Mouse (Mus musculus): ENCODE measurements around the gene Sorcs3. TPM values are rescaled to one million over a fixed set of nuclear protein-coding genes. Genes with fewer than 3 reads are reported as not detected.

The Sorcs3 gene
- polyA plus RNA-seq, 1 experiment from 2014 or later = 0.07 TPM

- WGBS (ENCODE audit: insufficient replicate concordance) = 17% methylated on average over 1 of the region's 1 CpGs
- no peak overlapping the region for H3K9ac ChIP-seq
These were observed 125.8 kb downstream of the Sorcs3 start for GRCm38 (mm10) chr19:48331640-48332039.

DNA sequence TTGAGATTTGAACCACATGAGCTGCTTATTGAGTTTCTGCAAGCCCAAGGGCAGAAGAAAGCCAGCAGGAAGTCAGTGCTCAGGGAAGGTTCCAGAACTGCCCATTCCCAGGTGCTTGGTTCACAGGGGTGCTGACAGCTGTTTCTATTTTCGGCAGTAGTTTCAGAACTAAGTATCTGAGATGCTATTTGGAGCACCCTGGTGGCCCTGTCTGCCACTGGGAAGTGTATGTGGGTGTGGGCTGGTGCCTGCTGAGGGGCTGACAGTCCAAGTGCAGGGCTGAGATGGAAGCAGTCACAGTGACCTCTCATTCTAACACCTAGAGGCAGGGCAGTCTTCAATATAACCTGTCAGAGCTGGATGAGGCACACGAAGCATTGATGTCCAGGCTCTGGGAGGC lies 127.3 kb downstream of the Sorcs3 start:
- Histone ChIP-seq H3K27me3 (no peaks in the 10 kb centered on the region), H3K4me3 (replicated peaks) (no peak overlapping the region), H3K9me3 (replicated peaks) (no peaks in the 10 kb centered on the region), H3K4me2 (no peak overlapping the region), H3K27ac (replicated peaks) (no peak overlapping the region), H3K4me1 (replicated peaks) (no peaks in the 10 kb centered on the region), H3K36me3 (replicated peaks) (no peaks in the 10 kb centered on the region), H3K9ac (no peak overlapping the region)
- WGBS (ENCODE audit: insufficient replicate concordance) = 50% methylated on average over 2 of the region's 2 CpGs
- no peak for ATAC-seq (ENCODE audit: insufficient read depth)

More at GRCm38 (mm10) chr19:48331640-48332039, 125.8 kb downstream of the Sorcs3 start:
- Histone ChIP-seq H3K4me3 (replicated peaks) (no peak overlapping the region), H3K27ac (replicated peaks) (no peak overlapping the region), H3K36me3 (replicated peaks) (no peaks in the 10 kb centered on the region), H3K4me1 (replicated peaks) (no peaks in the 10 kb centered on the region), H3K27me3 (no peaks in the 10 kb centered on the region), H3K9me3 (replicated peaks) (no peaks in the 10 kb centered on the region), H3K4me2 (no peak overlapping the region)
- ATAC-seq (ENCODE audit: insufficient read depth) = no peak

DNA sequence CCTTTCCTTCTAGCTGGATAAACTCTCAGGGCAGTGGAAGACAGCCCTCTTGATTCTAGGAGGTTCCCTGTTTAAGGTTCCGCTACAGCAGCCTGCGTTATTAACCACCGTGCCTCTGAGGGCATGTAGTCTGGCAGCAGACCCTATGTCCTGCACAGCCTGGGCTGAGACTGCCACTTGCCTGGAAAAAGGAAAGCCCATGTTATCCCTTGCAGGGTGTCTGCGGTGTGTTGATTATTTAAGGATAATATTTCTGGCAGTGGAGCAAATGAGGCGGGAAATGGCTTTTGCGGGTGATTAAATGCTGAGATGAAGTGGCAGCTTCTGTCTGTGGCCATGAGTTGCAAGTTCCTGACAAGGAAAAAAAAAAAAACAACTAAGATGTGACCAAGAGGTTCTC lies 131.6 kb downstream of the Sorcs3 start:
- WGBS (ENCODE audit: insufficient replicate concordance) = 80% methylated on average over 6 of the region's 6 CpGs
- Histone ChIP-seq H3K4me2 (no peak overlapping the region), H3K27ac (replicated peaks) (no peak overlapping the region)

GRCm38 (mm10) chr19:48338098-48338497 lies 132.3 kb downstream of the Sorcs3 start:
- Histone ChIP-seq H3K9me3 (replicated peaks) (no peaks in the 10 kb centered on the region), H3K4me3 (replicated peaks) (no peak overlapping the region), H3K27me3 (no peaks in the 10 kb centered on the region), H3K4me1 (replicated peaks) (no peaks in the 10 kb centered on the region), H3K9ac (no peak overlapping the region), H3K27ac (replicated peaks) (no peak overlapping the region), H3K36me3 (replicated peaks) (no peaks in the 10 kb centered on the region), H3K4me2 (no peak overlapping the region)
- no peak for ATAC-seq (ENCODE audit: insufficient read depth)
- WGBS (ENCODE audit: insufficient replicate concordance) = 60% methylated on average over 5 of the region's 5 CpGs

More for the DNA sequence above, 131.6 kb downstream of the Sorcs3 start:
- H3K9ac ChIP-seq = no peak overlapping the region
- H3K27me3 ChIP-seq = no peaks in the 10 kb centered on the region
- no peaks in the 10 kb centered on the region for H3K4me1 ChIP-seq (replicated peaks)
- no peaks in the 10 kb centered on the region for H3K36me3 ChIP-seq (replicated peaks)
- no peaks in the 10 kb centered on the region for H3K9me3 ChIP-seq (replicated peaks)
- no peak overlapping the region for H3K4me3 ChIP-seq (replicated peaks)
- no peak for ATAC-seq (ENCODE audit: insufficient read depth)

DNA sequence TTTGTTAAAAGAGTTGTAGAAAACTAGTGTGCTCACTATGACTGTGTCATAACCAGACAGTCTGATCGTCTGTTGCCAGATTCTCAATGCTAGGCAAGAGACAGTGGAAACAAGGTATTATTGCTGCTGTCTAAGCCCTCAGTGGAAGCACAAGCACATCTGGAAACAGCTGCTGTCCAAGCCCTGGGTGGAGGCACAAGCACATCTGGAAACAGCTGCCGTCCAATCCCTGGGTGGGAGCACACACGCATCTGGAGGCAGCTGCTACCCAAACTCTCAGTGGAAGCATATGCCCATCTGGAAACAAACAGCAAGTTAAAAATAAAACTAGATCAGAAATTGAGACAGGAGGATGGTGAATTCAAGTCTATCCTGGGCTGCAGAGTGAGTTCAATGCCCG lies 136.9 kb downstream of the Sorcs3 start:
- Histone ChIP-seq H3K27ac (replicated peaks) (no peak overlapping the region), H3K9ac (no peak overlapping the region), H3K4me3 (replicated peaks) (no peak overlapping the region), H3K36me3 (replicated peaks) (no peaks in the 10 kb centered on the region), H3K9me3 (replicated peaks) (no peaks in the 10 kb centered on the region), H3K4me1 (replicated peaks) (no peaks in the 10 kb centered on the region), H3K4me2 (no peak overlapping the region), H3K27me3 (no peaks in the 10 kb centered on the region)
- WGBS (ENCODE audit: insufficient replicate concordance) = 61% methylated on average over 4 of the region's 4 CpGs
- ATAC-seq (ENCODE audit: insufficient read depth) = no peak

DNA sequence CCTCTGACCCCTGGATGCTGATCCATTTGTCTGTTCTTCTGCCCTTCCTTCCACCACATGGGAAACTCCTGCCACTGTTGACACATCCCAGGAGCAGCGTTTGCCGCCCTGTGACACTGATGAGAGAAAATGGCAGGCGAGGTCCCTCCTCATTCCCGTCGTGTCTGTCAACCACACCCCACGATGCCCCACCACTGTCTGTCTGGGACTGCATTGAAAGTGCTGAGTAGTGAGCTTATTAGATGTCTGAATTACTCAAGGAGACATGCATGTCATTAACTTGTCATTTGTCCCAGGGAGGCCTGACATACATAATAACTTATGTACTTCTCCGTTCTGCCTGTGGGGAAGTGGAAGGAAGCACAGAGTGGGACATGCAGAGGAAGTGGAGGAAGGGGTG lies 137.6 kb downstream of the Sorcs3 start:
- no peak overlapping the region for H3K4me2 ChIP-seq
- no peak overlapping the region for H3K4me3 ChIP-seq (replicated peaks)
- H3K36me3 ChIP-seq (replicated peaks) = no peaks in the 10 kb centered on the region
- no peaks in the 10 kb centered on the region for H3K4me1 ChIP-seq (replicated peaks)
- no peak for ATAC-seq (ENCODE audit: insufficient read depth)
- H3K27me3 ChIP-seq = no peaks in the 10 kb centered on the region
- H3K27ac ChIP-seq (replicated peaks) = no peak overlapping the region
- no peaks in the 10 kb centered on the region for H3K9me3 ChIP-seq (replicated peaks)
- 41% methylated on average over 7 of the region's 7 CpGs for WGBS (ENCODE audit: insufficient replicate concordance)
- no peak overlapping the region for H3K9ac ChIP-seq

DNA sequence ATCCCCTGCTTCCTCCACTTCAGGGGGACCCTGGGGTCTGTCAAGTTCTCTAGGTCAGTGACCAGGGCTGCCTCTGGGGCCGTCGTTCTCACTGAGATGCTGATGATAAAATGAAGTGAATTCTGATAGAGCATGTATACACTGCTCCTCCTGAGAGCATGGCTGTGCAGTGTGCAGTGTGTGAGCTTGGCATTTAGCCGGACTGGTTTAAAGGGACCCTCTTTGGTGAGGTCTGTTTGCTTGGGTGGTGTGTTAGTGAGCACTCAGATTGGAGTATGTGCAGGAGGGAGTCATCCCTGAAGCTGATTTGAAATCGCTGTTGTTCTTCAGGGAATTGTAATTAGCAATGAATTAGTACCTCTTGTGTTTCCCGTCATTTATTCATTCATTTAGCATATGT lies 141.3 kb downstream of the Sorcs3 start:
- no peak overlapping the region for H3K4me3 ChIP-seq (replicated peaks)
- WGBS (ENCODE audit: insufficient replicate concordance) = 56% methylated on average over 5 of the region's 5 CpGs
- H3K27ac ChIP-seq (replicated peaks) = no peak overlapping the region
- H3K9ac ChIP-seq = no peak overlapping the region
- ATAC-seq (ENCODE audit: insufficient read depth) = no peak
- H3K27me3 ChIP-seq = no peaks in the 10 kb centered on the region
- no peaks in the 10 kb centered on the region for H3K36me3 ChIP-seq (replicated peaks)
- H3K4me1 ChIP-seq (replicated peaks) = no peaks in the 10 kb centered on the region
- no peaks in the 10 kb centered on the region for H3K9me3 ChIP-seq (replicated peaks)
- H3K4me2 ChIP-seq = no peak overlapping the region

- Histone ChIP-seq H3K9ac (no peak overlapping the region), H3K27ac (replicated peaks) (no peak overlapping the region), H3K4me3 (replicated peaks) (no peak overlapping the region), H3K27me3 (no peaks in the 10 kb centered on the region), H3K36me3 (replicated peaks) (no peaks in the 10 kb centered on the region), H3K4me1 (replicated peaks) (no peaks in the 10 kb centered on the region), H3K4me2 (no peak overlapping the region), H3K9me3 (replicated peaks) (no peaks in the 10 kb centered on the region)
- ATAC-seq (ENCODE audit: insufficient read depth) = no peak
- WGBS (ENCODE audit: insufficient replicate concordance) = 48% methylated on average over 2 of the region's 2 CpGs
These were observed 151.0 kb downstream of the Sorcs3 start for GRCm38 (mm10) chr19:48356806-48357205.

GRCm38 (mm10) chr19:48362167-48362566 lies 156.3 kb downstream of the Sorcs3 start:
- no peak overlapping the region for H3K9ac ChIP-seq
- ATAC-seq (ENCODE audit: insufficient read depth) = no peak
- no peaks in the 10 kb centered on the region for H3K9me3 ChIP-seq (replicated peaks)
- H3K4me3 ChIP-seq (replicated peaks) = no peak overlapping the region
- H3K27ac ChIP-seq (replicated peaks) = no peak overlapping the region
- no peaks in the 10 kb centered on the region for H3K4me1 ChIP-seq (replicated peaks)
- H3K4me2 ChIP-seq = no peak overlapping the region
- WGBS (ENCODE audit: insufficient replicate concordance) = 66% methylated on average over 2 of the region's 2 CpGs
- no peaks in the 10 kb centered on the region for H3K36me3 ChIP-seq (replicated peaks)
- H3K27me3 ChIP-seq = no peaks in the 10 kb centered on the region

GRCm38 (mm10) chr19:48368056-48368455 lies 162.2 kb downstream of the Sorcs3 start:
- no peak overlapping the region for H3K27ac ChIP-seq (replicated peaks)
- no peaks in the 10 kb centered on the region for H3K9me3 ChIP-seq (replicated peaks)
- no peak overlapping the region for H3K9ac ChIP-seq
- no peaks in the 10 kb centered on the region for H3K27me3 ChIP-seq
- no peak for ATAC-seq (ENCODE audit: insufficient read depth)
- H3K4me2 ChIP-seq = no peak overlapping the region
- 42% methylated on average over 10 of the region's 10 CpGs for WGBS (ENCODE audit: insufficient replicate concordance)
- H3K4me3 ChIP-seq (replicated peaks) = no peak overlapping the region
- no peaks in the 10 kb centered on the region for H3K4me1 ChIP-seq (replicated peaks)
- H3K36me3 ChIP-seq (replicated peaks) = no peaks in the 10 kb centered on the region

DNA sequence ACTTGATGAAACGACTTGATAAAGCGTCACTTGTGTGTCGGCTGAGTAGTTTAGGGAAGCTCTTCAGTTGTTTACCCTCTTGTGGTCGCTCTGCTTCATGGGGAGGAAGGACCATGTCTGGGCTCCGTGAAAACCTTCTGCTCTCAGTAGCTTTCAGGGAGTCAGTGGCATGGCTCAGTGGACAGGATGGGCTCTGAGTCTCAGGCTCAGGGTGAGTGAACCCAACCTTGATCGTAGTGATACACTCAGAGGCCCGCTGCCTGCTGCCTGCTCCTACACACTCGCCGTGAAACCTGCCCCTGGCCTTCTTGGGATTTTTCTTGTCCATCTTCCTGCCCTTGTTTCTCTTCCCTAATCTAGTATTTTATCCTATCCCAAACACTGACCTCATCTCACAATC lies 166.0 kb downstream of the Sorcs3 start:
- Histone ChIP-seq H3K4me1 (replicated peaks) (no peaks in the 10 kb centered on the region), H3K36me3 (replicated peaks) (no peaks in the 10 kb centered on the region), H3K27ac (replicated peaks) (no peak overlapping the region), H3K27me3 (no peaks in the 10 kb centered on the region), H3K4me3 (replicated peaks) (no peak overlapping the region), H3K4me2 (no peak overlapping the region), H3K9me3 (replicated peaks) (no peaks in the 10 kb centered on the region), H3K9ac (no peak overlapping the region)
- 51% methylated on average over 9 of the region's 9 CpGs for WGBS (ENCODE audit: insufficient replicate concordance)
- ATAC-seq (ENCODE audit: insufficient read depth) = no peak

- H3K9ac ChIP-seq = no peak overlapping the region
- no peak overlapping the region for H3K4me2 ChIP-seq
- no peak for ATAC-seq (ENCODE audit: insufficient read depth)
- H3K9me3 ChIP-seq (replicated peaks) = no peaks in the 10 kb centered on the region
- H3K27me3 ChIP-seq = no peaks in the 10 kb centered on the region
- H3K36me3 ChIP-seq (replicated peaks) = no peaks in the 10 kb centered on the region
- H3K4me1 ChIP-seq (replicated peaks) = no peaks in the 10 kb centered on the region
- no peak overlapping the region for H3K4me3 ChIP-seq (replicated peaks)
- 60% methylated on average over 11 of the region's 11 CpGs for WGBS (ENCODE audit: insufficient replicate concordance)
- H3K27ac ChIP-seq (replicated peaks) = no peak overlapping the region
These were observed 172.2 kb downstream of the Sorcs3 start for GRCm38 (mm10) chr19:48378006-48378540.
